Mouse (Mus musculus) CH12.LX (cell line): Measurements from ENCODE around the gene 4930523C07Rik.

Experiments used
- CHD1 ChIP-seq: IDR thresholded peaks from 2 replicates; pipeline ENCODE4 v1.6.1; 2012; ENCODE audit warnings: low read depth, low read length, improper control_type of control experiment, inconsistent platforms
- MAX ChIP-seq: IDR thresholded peaks from 2 replicates; pipeline ENCODE4 v1.6.1; 2011; ENCODE audit warnings: low read length, improper control_type of control experiment
- POLR2A ChIP-seq: IDR thresholded peaks from 2 replicates; pipeline ENCODE4 v1.6.1; 2011; ENCODE audit warnings: low read depth, mild to moderate bottlenecking, improper control_type of control experiment, low read length
- ZNF384 ChIP-seq: IDR thresholded peaks from 2 replicates; pipeline ENCODE4 v1.6.1; 2012; ENCODE audit warnings: low read depth, low read length, improper control_type of control experiment, inconsistent platforms

DNA sequence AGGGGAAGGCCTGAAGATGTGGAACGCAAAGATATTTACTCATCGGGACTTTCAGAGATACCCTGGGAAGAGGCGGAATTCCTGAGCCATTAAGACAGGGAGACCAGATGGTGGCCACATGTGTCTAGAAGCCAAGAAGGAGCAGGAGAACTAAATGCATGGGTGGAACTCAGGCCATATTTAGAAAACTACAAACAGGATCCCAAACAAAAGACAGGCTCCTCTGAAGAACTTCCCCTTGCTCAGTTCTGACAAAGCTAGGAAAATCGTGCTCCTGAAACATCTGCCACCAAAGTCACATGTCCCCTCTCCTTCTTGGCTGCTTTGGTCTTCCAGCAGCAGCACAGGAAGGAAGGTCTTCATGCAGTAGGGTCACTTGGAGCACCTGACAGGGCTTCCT is 38.9 kb upstream of the 4930523C07Rik start:
- no peak for TF ChIP-seq CHD1
- TF ChIP-seq MAX = no peak
- TF ChIP-seq ZNF384 = no peak
- no peak for TF ChIP-seq POLR2A
